Mouse (Mus musculus): ENCODE data around the gene Slc17a7.
A peak's percentile ranks its signal among the peaks of the same experiment; 100 is the strongest.
"Not testable (repeated sequence)": the region's sequence is repeated elsewhere in the genome, so short reads cannot be mapped to it uniquely, and the experiment has no call there.

The Slc17a7 gene

GRCm38 (mm10) chr7:45163735-45164490, at the start of gene Slc17a7:
Gene Slc17a7, plus strand, starts transcription at chr7:45163949.
- no peak for DNase-seq (ENCODE audit: low spot score)

DNA sequence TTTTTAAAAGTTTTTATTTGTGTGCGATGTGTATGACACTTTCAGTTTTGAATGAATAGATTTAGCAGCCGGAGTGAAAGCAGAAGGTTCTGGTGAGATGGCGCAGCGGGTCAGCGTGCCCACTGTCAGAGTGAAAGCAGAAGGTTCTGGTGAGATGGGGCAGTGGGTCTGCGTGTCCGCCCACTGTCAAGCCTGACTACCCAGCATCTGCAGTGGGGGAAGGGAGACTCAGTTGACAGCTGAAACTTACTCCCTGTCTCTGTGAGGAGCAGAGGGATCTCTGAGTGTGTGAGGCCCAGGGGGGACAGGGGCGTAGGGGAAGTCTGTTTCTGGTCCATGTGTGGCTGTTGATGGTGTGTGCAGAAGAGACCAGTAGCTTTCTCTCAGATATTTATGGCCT, 46.2 kb upstream of the Slc17a7 start:
- no peak for DNase-seq (ENCODE audit: low spot score)

DNA sequence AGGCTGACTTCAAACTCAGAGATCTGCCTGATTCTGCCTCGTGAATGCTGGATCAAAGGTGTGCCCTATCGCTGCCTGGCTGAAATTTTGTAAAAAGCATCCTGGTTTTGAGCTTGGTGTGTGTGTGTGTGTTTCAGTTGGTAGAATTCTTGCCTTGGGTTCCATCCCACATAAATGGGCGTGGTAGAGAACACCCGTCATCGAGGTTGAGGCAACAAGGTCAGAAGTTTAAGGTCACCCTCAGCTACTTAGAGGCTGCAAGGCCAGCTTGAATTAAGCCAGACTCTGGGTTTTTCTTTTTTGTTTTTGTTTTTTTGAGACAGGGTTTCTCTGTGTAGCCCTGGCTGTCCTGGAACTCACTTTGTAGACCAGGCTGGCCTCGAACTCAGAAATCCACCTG, 45.4 kb upstream of the Slc17a7 start:
- no peak for DNase-seq (ENCODE audit: low spot score)

DNA sequence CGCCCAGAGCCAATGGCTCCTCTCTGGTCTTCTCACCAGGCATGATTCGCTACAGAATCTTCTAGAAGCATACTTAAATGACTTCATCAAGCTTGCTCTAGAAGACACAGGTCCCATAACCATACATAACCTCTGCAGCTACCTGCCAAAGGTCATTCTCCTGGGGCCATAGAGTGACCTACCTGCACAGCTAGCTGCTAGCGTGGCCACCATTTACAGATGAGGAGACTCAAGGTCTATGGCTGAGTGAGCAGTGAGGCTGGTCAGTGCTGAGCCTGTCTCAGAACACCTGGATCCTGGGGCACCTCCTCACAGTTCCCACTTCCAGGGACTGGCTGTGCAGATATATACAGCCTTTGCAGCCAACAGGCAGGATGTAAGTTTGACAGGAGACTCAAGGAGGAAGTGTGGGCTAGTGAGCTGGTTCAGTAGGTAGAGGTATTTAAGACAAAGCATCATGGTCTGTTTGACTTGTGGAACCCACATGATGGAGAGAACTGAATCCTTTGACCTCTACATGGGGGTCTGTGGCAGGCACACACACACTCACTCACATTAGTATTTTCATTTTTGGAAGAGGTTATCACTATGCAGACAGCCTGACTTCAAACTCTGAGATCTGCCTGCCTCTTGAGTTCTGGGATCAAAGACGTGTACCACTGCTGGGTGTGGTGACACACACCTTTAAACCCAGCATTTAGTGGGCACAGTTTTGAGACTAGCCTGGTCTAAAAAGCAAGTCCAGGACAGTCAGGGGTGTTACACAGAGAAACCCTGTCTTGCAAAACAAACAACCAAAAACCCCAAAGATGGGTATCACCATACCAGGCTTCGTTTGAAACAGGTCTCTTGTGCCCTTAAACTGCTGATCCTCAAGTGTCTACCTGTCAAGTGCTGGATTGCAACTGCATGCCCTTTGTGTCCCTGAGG, 43.7 kb upstream of the Slc17a7 start:
- DNase-seq (ENCODE audit: low spot score), result no peak

DNA sequence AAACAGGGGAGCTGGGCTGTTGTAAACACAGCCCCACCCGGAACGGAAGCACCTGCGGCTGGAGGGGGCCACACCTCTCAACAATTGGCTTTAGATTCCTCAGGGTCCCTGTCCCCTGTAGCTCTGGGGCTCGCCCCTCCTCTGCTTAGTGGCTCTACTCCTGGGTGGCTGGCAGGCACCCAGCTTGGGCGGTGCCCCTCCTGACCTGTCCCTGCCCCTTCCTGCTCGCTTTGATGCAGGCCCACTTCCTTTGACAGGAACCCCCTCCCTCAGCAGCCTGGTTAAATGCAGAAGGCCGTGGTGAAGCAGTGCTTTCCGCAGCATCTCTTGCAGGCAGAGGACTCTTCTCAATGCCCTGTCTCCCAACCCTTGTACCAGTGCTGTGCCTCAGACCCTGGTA, 42.3 kb upstream of the Slc17a7 start:
- no peak for DNase-seq (ENCODE audit: low spot score)

DNA sequence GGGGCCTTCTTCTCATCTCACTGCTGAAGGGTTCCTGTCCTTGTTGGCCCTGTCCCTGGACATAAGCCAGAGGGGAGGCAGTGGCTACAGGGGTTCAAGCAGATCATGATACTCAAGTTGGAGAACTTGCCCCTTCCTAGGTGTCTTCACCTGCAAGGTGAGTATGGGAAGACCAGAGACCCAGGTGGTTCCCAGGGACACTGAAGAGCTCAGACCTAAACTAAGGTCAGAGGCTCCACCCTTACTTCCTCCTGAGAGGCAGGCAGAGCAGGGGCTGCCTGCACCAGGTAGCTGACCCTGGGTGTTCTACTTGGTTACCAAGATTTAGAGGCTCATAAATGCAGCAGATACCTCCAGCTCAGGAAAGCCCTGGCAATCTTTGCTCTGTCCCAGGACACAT, 41.8 kb upstream of the Slc17a7 start:
- no peak for DNase-seq (ENCODE audit: low spot score)

GRCm38 (mm10) chr7:45122561-45123185, 41.1 kb upstream of the Slc17a7 start:
- no peak for DNase-seq (ENCODE audit: low spot score)

- no peak for DNase-seq (ENCODE audit: low spot score)
Observed at GRCm38 (mm10) chr7:45123186-45123570, 40.6 kb upstream of the Slc17a7 start.

GRCm38 (mm10) chr7:45124224-45125143, 39.3 kb upstream of the Slc17a7 start, which contains the start of gene Rps11:
Gene Rps11, minus strand, starts transcription at chr7:45124439.
- DNase-seq (ENCODE audit: low spot score), result peak; percentile 92

DNA sequence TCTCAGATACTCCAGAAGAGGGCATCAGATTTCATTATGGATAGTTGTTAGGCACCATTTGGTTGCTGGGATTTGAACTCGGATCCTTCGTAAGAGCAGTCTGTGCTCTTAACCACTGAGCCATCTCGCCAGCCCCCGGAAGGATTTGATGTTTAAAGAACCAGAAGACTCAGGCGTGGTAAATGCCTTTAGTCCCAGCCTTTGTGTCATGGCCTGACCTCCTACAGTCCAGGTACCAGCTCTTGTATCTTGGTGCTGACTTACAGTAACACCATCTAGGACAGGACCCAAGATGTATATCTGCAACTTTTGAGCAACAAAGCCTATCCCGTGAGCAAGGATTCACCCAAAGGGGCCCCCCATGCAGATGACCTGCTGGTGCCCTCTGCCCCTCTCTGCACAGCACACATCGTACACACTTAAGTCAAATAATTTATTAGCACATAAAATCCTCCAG, 38.6 kb upstream of the Slc17a7 start:
- DNase-seq (ENCODE audit: low spot score), result no peak

DNA sequence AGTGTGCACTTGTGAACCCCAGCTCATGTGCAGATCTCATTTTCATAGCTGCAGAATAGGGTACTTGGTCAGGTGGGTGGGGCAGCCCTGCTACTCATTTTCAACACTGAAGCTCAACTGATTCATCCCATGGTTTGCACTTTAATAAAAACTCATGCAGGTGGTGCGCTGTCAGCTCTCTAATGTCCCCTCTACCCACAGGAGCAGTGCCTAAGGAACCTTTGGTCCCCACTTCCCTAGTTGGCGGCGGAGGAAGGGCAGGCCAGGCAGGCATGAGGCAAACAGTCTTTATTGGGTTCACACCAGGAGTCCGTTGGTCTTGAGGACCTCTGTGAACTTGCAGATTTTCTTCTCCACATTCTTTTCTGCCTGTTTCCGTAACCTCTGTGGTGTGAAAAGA, 38.1 kb upstream of the Slc17a7 start:
- not testable (repeated sequence) for DNase-seq (ENCODE audit: low spot score)

- DNase-seq (ENCODE audit: low spot score), result no peak
Observed at GRCm38 (mm10) chr7:45126147-45126843, 37.5 kb upstream of the Slc17a7 start.

DNA sequence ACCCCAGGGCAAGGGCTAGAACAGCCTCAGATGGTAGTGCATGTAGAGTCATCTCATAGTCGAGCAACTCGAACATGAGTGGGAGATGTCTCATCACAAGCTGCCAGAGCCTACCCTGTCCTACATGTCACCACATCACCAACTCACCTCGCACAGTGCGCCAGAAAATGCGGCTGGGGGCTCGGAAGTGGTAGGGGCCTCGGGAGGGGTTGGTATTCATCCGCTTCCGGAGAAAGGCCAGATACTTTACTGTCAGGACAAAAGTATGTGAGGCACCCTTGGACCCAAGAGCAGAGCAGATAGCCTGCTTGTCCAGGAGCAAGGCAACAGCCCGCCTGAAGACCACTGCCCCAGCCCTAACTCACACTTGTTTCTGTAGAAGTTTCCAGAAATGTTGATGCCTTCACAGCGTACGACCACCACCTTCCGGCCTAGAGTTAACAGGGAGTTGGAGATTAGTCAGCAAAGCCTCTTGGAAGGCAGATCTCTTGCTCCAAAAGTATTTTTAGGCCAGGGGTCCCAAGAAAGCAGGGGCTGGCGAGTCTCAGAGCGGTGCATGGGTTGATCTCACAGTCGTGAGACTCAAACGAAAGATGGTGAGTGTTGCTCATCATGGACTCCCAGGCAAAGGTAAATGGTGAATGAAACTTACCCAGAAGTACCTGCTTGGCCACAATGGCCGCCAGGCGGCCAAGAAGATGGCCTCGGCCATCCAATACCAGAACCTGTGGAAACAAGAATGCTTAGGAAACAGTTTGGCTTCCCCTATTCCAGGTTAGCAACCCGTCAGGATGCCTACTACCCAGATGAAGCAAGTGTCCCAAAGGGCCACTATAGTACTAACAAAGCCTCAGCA, 36.7 kb upstream of the Slc17a7 start:
- DNase-seq (ENCODE audit: low spot score), result no peak

DNA sequence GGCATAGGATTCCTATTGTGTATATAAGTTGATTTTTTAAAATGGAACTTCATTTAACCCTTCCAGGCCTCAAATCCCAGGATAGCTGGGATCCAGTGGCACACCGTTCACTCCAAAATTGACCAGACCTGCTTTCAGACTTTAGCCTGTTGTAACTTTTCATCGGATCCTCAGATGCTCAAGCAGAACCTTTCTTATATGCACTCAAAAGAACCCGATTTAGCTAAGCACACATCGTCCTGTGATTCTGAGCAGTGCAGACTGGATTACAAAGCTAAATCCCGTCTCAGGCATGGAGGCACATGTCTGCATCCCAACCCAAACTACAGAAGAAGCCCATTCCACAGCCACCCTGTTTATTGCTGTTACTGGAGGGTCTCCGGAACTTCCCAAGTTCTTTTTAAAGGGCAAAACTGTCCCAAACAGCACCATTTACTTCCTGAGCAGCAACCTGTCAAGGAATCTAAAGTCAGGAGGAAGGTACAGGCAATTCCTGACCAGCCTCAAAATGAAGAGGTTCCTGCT, 36.0 kb upstream of the Slc17a7 start:
- DNase-seq (ENCODE audit: low spot score), result no peak

- peak; percentile 92 for DNase-seq (ENCODE audit: low spot score)
Observed at GRCm38 (mm10) chr7:45128624-45129246, 35.0 kb upstream of the Slc17a7 start, which contains the start of gene Rpl13a. Gene Rpl13a, minus strand, starts transcription at chr7:45128761.

- DNase-seq (ENCODE audit: low spot score), result peak; percentile 33
Observed at GRCm38 (mm10) chr7:45129318-45129717, 34.4 kb upstream of the Slc17a7 start.

DNA sequence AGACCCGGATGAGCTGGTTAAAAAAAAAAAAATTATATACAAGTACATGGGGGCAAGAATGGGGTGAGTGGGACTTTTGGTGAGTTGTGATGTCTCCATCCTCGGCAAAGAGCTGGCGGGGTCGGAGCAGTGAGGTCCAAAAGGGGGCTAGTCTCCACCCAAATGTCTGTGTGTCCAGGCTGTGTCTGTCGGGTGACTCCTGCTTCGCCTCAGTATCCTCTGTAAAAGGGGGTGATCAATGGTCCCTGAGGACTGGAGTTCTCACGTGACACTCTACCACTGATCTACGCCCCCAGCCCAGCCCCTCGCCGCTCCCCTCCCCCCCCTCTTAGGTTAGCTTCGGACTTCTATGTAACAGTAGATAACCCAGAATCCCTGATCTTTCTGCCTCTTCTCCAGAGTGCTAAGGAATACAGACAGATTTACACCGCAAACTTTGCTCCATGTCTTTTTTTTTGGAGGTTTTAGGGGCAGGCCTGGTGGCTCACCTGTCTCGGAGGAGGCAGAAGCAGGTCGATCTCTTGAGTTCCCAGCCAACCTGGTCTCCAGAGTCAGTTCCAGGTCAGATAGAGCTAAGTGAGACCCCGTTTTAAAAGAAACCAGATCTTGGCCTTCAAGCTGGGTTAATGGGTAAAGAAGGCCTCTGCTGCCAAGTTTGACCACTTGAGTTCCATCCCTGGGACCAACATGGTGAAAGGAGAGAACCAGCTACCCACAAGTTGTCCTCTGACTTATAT, 33.8 kb upstream of the Slc17a7 start:
- DNase-seq (ENCODE audit: low spot score), result no peak

DNA sequence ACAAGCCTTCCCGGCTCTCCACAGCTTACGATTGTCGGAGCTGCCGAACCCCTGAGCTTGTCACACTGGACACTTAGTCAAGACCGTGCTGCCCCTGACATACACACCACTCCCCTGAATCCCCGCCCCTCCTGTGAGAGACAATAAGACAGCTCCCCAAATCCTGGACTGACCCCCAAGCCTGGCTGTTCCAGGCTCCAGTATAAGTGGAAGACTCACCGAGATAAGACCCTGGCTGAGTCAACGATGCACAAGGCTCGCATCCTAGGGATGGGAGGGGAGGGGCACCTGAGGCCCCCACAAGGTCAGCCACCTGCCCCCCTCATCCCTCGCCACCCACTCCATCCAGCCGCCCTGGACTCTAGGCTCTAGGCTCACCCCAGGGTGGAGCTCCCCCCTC, 31.9 kb upstream of the Slc17a7 start:
- no peak for DNase-seq (ENCODE audit: low spot score)

Data from ovary, postnatal 10 days (tissue).